Mouse (Mus musculus): Measurements from ENCODE around the gene Ubr3.

DNA sequence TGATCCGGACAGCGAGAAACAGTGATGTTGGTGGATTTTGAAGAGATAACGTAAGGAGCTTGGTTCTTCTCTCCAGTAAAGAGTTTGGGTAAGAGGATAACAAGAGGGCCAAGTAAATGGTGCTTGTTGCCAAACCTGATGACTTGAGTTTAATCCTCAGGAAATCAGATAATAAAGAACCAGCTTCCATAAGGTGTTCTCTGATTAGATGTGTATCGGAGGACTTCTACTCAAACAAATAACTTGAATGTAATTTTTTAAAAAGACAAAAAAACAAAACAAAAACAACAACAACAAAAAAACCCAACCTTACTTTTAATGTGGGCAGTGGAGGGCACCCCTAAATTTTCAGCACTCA lies 843 bp upstream of the Ubr3 start:
- TF ChIP-seq ETS1 (IDR thresholded peaks at IDR 0.05; ENCODE audit: low read depth, low read length) = no peak
- TF ChIP-seq CHD2 (IDR thresholded peaks at IDR 0.05; ENCODE audit: low read length) = no peak
- no peak for TF ChIP-seq SMC3 (IDR thresholded peaks at IDR 0.05; ENCODE audit: low read depth, low read length)
- no peak for TF ChIP-seq POLR2AphosphoS2 (IDR thresholded peaks at IDR 0.05; ENCODE audit: low read length)
